Mouse (Mus musculus) layer of hippocampus, adult 9-11 months (tissue): ENCODE results near the gene Cd44.

Source experiments
- DNase-seq: peaks from one replicate; pipeline ENCODE4 v3.0.0; 2022

The Cd44 gene

GRCm38 (mm10) chr2:102900875-102901827 lies at the start of gene Cd44:
TSS of gene Cd44 (minus strand) at chr2:102901665.
- DNase-seq, result peak; percentile 7

GRCm38 (mm10) chr2:102948481-102948857 lies 47.0 kb upstream of the Cd44 start:
- no peak for DNase-seq

- DNase-seq, result no peak
These were observed 46.5 kb upstream of the Cd44 start for GRCm38 (mm10) chr2:102947846-102948480.

- no peak for DNase-seq
These were observed 43.6 kb upstream of the Cd44 start for GRCm38 (mm10) chr2:102945111-102945510.

- DNase-seq, result no peak
These were observed 43.0 kb upstream of the Cd44 start for GRCm38 (mm10) chr2:102944415-102945012.

- peak; percentile 84 for DNase-seq
These were observed 42.5 kb upstream of the Cd44 start for GRCm38 (mm10) chr2:102943983-102944382.

- DNase-seq, result peak; percentile 30
These were observed 41.3 kb upstream of the Cd44 start for GRCm38 (mm10) chr2:102942782-102943080.

- no peak for DNase-seq
These were observed 40.7 kb upstream of the Cd44 start for GRCm38 (mm10) chr2:102941937-102942781.

- DNase-seq, result no peak
These were observed 39.4 kb upstream of the Cd44 start for GRCm38 (mm10) chr2:102940813-102941361.

- DNase-seq, result no peak
These were observed 38.7 kb upstream of the Cd44 start for GRCm38 (mm10) chr2:102940158-102940557.

- DNase-seq, result no peak
These were observed 35.4 kb upstream of the Cd44 start for GRCm38 (mm10) chr2:102936886-102937285.

GRCm38 (mm10) chr2:102934834-102935233 lies 33.4 kb upstream of the Cd44 start:
- no peak for DNase-seq

- DNase-seq, result no peak
These were observed 32.3 kb upstream of the Cd44 start for GRCm38 (mm10) chr2:102933787-102934186.

- DNase-seq, result no peak
These were observed 31.7 kb upstream of the Cd44 start for GRCm38 (mm10) chr2:102933142-102933541.

- peak; percentile 20 for DNase-seq
These were observed 31.2 kb upstream of the Cd44 start for GRCm38 (mm10) chr2:102932667-102933066.

GRCm38 (mm10) chr2:102928211-102928610 lies 26.7 kb upstream of the Cd44 start:
- no peak for DNase-seq

GRCm38 (mm10) chr2:102924480-102924879 lies 23.0 kb upstream of the Cd44 start:
- no peak for DNase-seq

- no peak for DNase-seq
These were observed 22.2 kb upstream of the Cd44 start for GRCm38 (mm10) chr2:102923682-102924081.

GRCm38 (mm10) chr2:102922066-102922465 lies 20.6 kb upstream of the Cd44 start:
- DNase-seq, result peak; percentile 22

GRCm38 (mm10) chr2:102918301-102918700 lies 16.8 kb upstream of the Cd44 start:
- DNase-seq, result no peak

GRCm38 (mm10) chr2:102916596-102916995 lies 15.1 kb upstream of the Cd44 start:
- DNase-seq, result peak; percentile 29

- DNase-seq, result no peak
These were observed 13.2 kb upstream of the Cd44 start for GRCm38 (mm10) chr2:102914675-102915074.
